Mouse (Mus musculus): Measurements from ENCODE around the gene Gtf2a2. TPM values are rescaled to one million over a fixed set of nuclear protein-coding genes. Genes with fewer than 3 reads are reported as not detected.

Gene Gtf2a2
- total and polyA plus RNA-seq, 3 experiments = 74.9 to 75.8 TPM; not detected in 1

- H3K27me3 ChIP-seq (ENCODE audit: control insufficient read depth in 1 of 2, insufficient read depth in 2 of 2, low read length in 2 of 2) = 0 out of 4 replicates have a peak, but pooled peaks cover 0 to 2% of the 10 kb centered on the region in 2 experiments
- H3K9me3 ChIP-seq (replicated peaks; ENCODE audit: insufficient read depth, low read length) = no peaks in the 10 kb centered on the region
- H3K4me3 ChIP-seq (ENCODE audit: control insufficient read depth in 1 of 2, insufficient read depth in 1 of 2, low read depth in 2 of 2, low read length in 2 of 2) = no peak overlapping the region
- no peak overlapping the region for H3K9ac ChIP-seq (ENCODE audit: control insufficient read depth, low read depth, low read length, poor library complexity, severe bottlenecking)
- TF ChIP-seq USF1 (IDR thresholded peaks at IDR 0.05; ENCODE audit: low read depth, low read length) (no peak), ZC3H11A (IDR thresholded peaks at IDR 0.05; ENCODE audit: low read depth, low read length) (no peak), MAX (IDR thresholded peaks at IDR 0.05; ENCODE audit: low read length) (no peak), TCF12 (IDR thresholded peaks at IDR 0.05; ENCODE audit: low read depth, low read length) (no peak)
- no peaks in the 10 kb centered on the region for H3K4me1 ChIP-seq (ENCODE audit: control insufficient read depth in 1 of 2, insufficient read depth in 2 of 2, low read length in 2 of 2)
- no peak overlapping the region for H3K27ac ChIP-seq (ENCODE audit: control insufficient read depth, low read depth, low read length)
- no peak for DNase-seq (ENCODE audit: low read depth, low spot score)
- H3K79me2 ChIP-seq (ENCODE audit: control insufficient read depth, insufficient read depth, low read length, poor library complexity) = no peaks in the 10 kb centered on the region
- H3K36me3 ChIP-seq (ENCODE audit: control insufficient read depth in 1 of 2, insufficient read depth in 2 of 2, low read length in 2 of 2) = no peaks in the 10 kb centered on the region
Observed at GRCm38 (mm10) chr9:69964370-69964769, 48.0 kb upstream of the Gtf2a2 start.

GRCm38 (mm10) chr9:69985526-69985925, 26.8 kb upstream of the Gtf2a2 start:
- H3K4me1 ChIP-seq (ENCODE audit: control insufficient read depth in 1 of 2, insufficient read depth in 2 of 2, low read length in 2 of 2) = peaks cover 0 to 3% of the 10 kb centered on the region in 2 experiments; a peak in 1 of 4 replicates
- H3K4me3 ChIP-seq (ENCODE audit: control insufficient read depth in 1 of 2, insufficient read depth in 1 of 2, low read depth in 2 of 2, low read length in 2 of 2) = no peak overlapping the region
- H3K79me2 ChIP-seq (ENCODE audit: control insufficient read depth, insufficient read depth, low read length, poor library complexity) = peaks cover 7% of the 10 kb centered on the region
- peaks cover 0 to 1% of the 10 kb centered on the region in 2 experiments; a peak in 1 of 4 replicates for H3K36me3 ChIP-seq (ENCODE audit: control insufficient read depth in 1 of 2, insufficient read depth in 2 of 2, low read length in 2 of 2)
- no peaks in the 10 kb centered on the region for H3K9me3 ChIP-seq (replicated peaks; ENCODE audit: insufficient read depth, low read length)
- TF ChIP-seq USF2 (IDR thresholded peaks at IDR 0.05; ENCODE audit: borderline replicate concordance in 1 of 2, insufficient read depth in 1 of 2, low read depth in 1 of 2, low read length in 2 of 2) = no peak
- no peak for TF ChIP-seq GATA1 (IDR thresholded peaks at IDR 0.05; ENCODE audit: low read depth, low read length)
- no peak for TF ChIP-seq MYB (IDR thresholded peaks at IDR 0.05; ENCODE audit: low read depth, low read length)
- TF ChIP-seq MAFK (IDR thresholded peaks at IDR 0.05; ENCODE audit: borderline replicate concordance, low read depth, low read length) = no peak
- TF ChIP-seq E2F4 (IDR thresholded peaks at IDR 0.05; ENCODE audit: borderline replicate concordance, low read depth, low read length) = no peak
- TF ChIP-seq RCOR1 (IDR thresholded peaks at IDR 0.05; ENCODE audit: low read depth, low read length) = no peak
- no peak for TF ChIP-seq BHLHE40 (IDR thresholded peaks at IDR 0.05; ENCODE audit: borderline replicate concordance, low read depth, low read length)
- no peak for TF ChIP-seq KAT2A (conservative IDR thresholded peaks at IDR 0.05; ENCODE audit: low read depth, low read length)
- TF ChIP-seq USF1 (IDR thresholded peaks at IDR 0.05; ENCODE audit: low read depth, low read length) = no peak
- no peak for TF ChIP-seq ZMIZ1 (IDR thresholded peaks at IDR 0.05; ENCODE audit: low read depth, low read length)
- TF ChIP-seq SIN3A (IDR thresholded peaks at IDR 0.05; ENCODE audit: low read length) = no peak
- TF ChIP-seq MAZ (IDR thresholded peaks at IDR 0.05; ENCODE audit: low read depth, low read length) = no peak
- TF ChIP-seq POLR2A (IDR thresholded peaks at IDR 0.05; ENCODE audit: control insufficient read depth in 1 of 2, insufficient read depth in 1 of 2, low read depth in 1 of 2, low read length in 2 of 2, poor library complexity in 1 of 2) = no peak
- no peak for TF ChIP-seq ZKSCAN1 (IDR thresholded peaks at IDR 0.05; ENCODE audit: low read depth, low read length)
- no peak for TF ChIP-seq GABPA (IDR thresholded peaks at IDR 0.05; ENCODE audit: low read depth, low read length)
- TF ChIP-seq POLR2AphosphoS5 (IDR thresholded peaks at IDR 0.05; ENCODE audit: borderline replicate concordance, low read depth, low read length) = no peak
- TF ChIP-seq JUND (IDR thresholded peaks at IDR 0.05; ENCODE audit: low read depth, low read length) = no peak
- TF ChIP-seq ETS1 (IDR thresholded peaks at IDR 0.05; ENCODE audit: low read depth, low read length) = no peak
- TF ChIP-seq TCF12 (IDR thresholded peaks at IDR 0.05; ENCODE audit: low read depth, low read length) = no peak
- TF ChIP-seq CHD2 (IDR thresholded peaks at IDR 0.05; ENCODE audit: low read length) = no peak
- H3K9ac ChIP-seq (ENCODE audit: control insufficient read depth, low read depth, low read length, poor library complexity, severe bottlenecking) = no peak overlapping the region
- peaks cover 0 to 2% of the 10 kb centered on the region in 2 experiments; a peak in 1 of 4 replicates for H3K27me3 ChIP-seq (ENCODE audit: control insufficient read depth in 1 of 2, insufficient read depth in 2 of 2, low read length in 2 of 2)
- no peak overlapping the region for H3K27ac ChIP-seq (ENCODE audit: control insufficient read depth, low read depth, low read length)
- no peak for DNase-seq (ENCODE audit: low read depth, low spot score)
